Mouse (Mus musculus): ENCODE measurements around the gene Ccr6.

The Ccr6 gene

GRCm38 (mm10) chr17:8285056-8285455, 49.2 kb downstream of the Ccr6 start:
- no peak for DNase-seq

GRCm38 (mm10) chr17:8286987-8287386, 51.1 kb downstream of the Ccr6 start:
- no peak for DNase-seq

GRCm38 (mm10) chr17:8289993-8290679, 54.3 kb downstream of the Ccr6 start:
- no peak for DNase-seq

- DNase-seq = no peak
These were observed 54.9 kb downstream of the Ccr6 start for GRCm38 (mm10) chr17:8290736-8291135.

GRCm38 (mm10) chr17:8295825-8296224, 60.0 kb downstream of the Ccr6 start:
- DNase-seq = no peak

- DNase-seq = no peak
These were observed 60.5 kb downstream of the Ccr6 start for GRCm38 (mm10) chr17:8296313-8296844.

GRCm38 (mm10) chr17:8297746-8298145, 61.9 kb downstream of the Ccr6 start:
- no peak for DNase-seq

- no peak for DNase-seq
These were observed 62.4 kb downstream of the Ccr6 start for GRCm38 (mm10) chr17:8298281-8298680.

- DNase-seq = no peak
These were observed 63.7 kb downstream of the Ccr6 start for GRCm38 (mm10) chr17:8299524-8299923.

- DNase-seq = no peak
These were observed 65.7 kb downstream of the Ccr6 start for GRCm38 (mm10) chr17:8301515-8301914.

GRCm38 (mm10) chr17:8302772-8303438, 67.1 kb downstream of the Ccr6 start:
- no peak for DNase-seq

- DNase-seq = no peak
These were observed 67.8 kb downstream of the Ccr6 start for GRCm38 (mm10) chr17:8303671-8304070.

- DNase-seq = no peak
These were observed 70.0 kb downstream of the Ccr6 start for GRCm38 (mm10) chr17:8305801-8306200.

Measured in spleen, adult 18-20 months (tissue).